8 mouse cellular contexts compared by ENCODE assay signal in genomic region chrX:152643679-152644638, GRCm38 (mm10).
DNase-seq lines count a peak whose midpoint lies in the region; ATAC-seq and TF ChIP-seq lines count a peak whose summit lies in the region.
"Had no signal": no experiment of that assay in that cellular context is flagged by ENCODE, and none has a peak within 500 bp of the region (broad histone marks: within the 10 kb centered on the region; RNA-seq: fewer than 3 reads in every experiment).

No protein-coding gene starts in this region.

- 0 out of 2 replicates have a peak, but pooled peaks cover 2% of the 10 kb centered on the region for H3K4me1 ChIP-seq in forebrain, embryonic 16.5 days (replicated peaks; ENCODE audit: control insufficient read depth, insufficient read depth, low read length)
- no peaks in the 10 kb centered on the region; the same call in 1 of the 2 replicates for H3K4me1 ChIP-seq in lung, adult 2 months (ENCODE audit: control insufficient read depth, insufficient read depth, low read length)

- no peaks in the 10 kb centered on the region for H3K36me3 ChIP-seq in forebrain, embryonic 16.5 days (ENCODE audit: control insufficient read depth, insufficient read depth)

- peak overlapping the region; percentile 68 for H3K27ac ChIP-seq in forebrain, embryonic 16.5 days (ENCODE audit: low read length)
- peak overlapping the region; percentile 86 for H3K27ac ChIP-seq in left cerebral cortex, adult 2 months

- TF ChIP-seq CTCF in brain, embryonic 14.5 days (IDR thresholded peaks at IDR 0.05; ENCODE audit: borderline replicate concordance, extremely low read depth, insufficient read depth, insufficient read length), result no peak
- TF ChIP-seq CTCF in left cerebral cortex, adult 2 months (IDR thresholded peaks at IDR 0.05), result no peak
- TF ChIP-seq CTCF in lung, adult 2 months (IDR thresholded peaks at IDR 0.05; ENCODE audit: insufficient read depth, low read length), result no peak

- peak overlapping the region; percentile 37 for H3K4me3 ChIP-seq in forebrain, embryonic 16.5 days (replicated peaks; ENCODE audit: low read length)
- H3K4me3 ChIP-seq in left cerebral cortex, adult 2 months, result peak overlapping the region; percentile 44
- H3K4me3 ChIP-seq in lung, adult 2 months (replicated peaks; ENCODE audit: extremely low read depth, low read depth, low read length), result no peak overlapping the region

- H3K9ac ChIP-seq in forebrain, embryonic 16.5 days (replicated peaks; ENCODE audit: low read depth, low read length), result peak overlapping the region; percentile 40

- DNase-seq in brain, embryonic 14.5 days (ENCODE audit: low read depth), result peak; percentile 56
- peak; percentile 24 to 32 for DNase-seq in left cerebral cortex, adult 2 months (ENCODE audit: extremely low spot score in 1 of 2, low spot score in 2 of 2)
- DNase-seq in retina, postnatal 1 day, result peak; percentile 39
- DNase-seq in thymus, postnatal 4 days, result no peak
- no peak for DNase-seq in lung, adult 2 months
- no peak for DNase-seq in adrenal gland, adult 2 months
- DNase-seq: lung, adult 18-20 months had no signal

- no peaks in the 10 kb centered on the region for H3K27me3 ChIP-seq in forebrain, embryonic 16.5 days (replicated peaks; ENCODE audit: control insufficient read depth, insufficient read depth, low read length)

- no peaks in the 10 kb centered on the region for H3K9me3 ChIP-seq in forebrain, embryonic 16.5 days (ENCODE audit: control insufficient read depth, low read length)

- ATAC-seq in forebrain, embryonic 16.5 days, result peak; percentile 86

- TF ChIP-seq POLR2A in brain, embryonic 14.5 days (IDR thresholded peaks at IDR 0.05; ENCODE audit: borderline replicate concordance, extremely low read depth, insufficient read depth, insufficient read length, poor library complexity, severe bottlenecking), result no peak
- TF ChIP-seq POLR2A in lung, adult 2 months (IDR thresholded peaks at IDR 0.05; ENCODE audit: borderline replicate concordance, extremely low read depth, low read depth, low read length), result no peak

- intact Hi-C loops in left cerebral cortex, adult 2 months (cut with DNase I), result no loop called here

- peak overlapping the region; percentile 42 for H3K4me2 ChIP-seq in forebrain, embryonic 16.5 days (ENCODE audit: low read length)

- 21% methylated on average over 11 of the region's 11 CpGs for WGBS in forebrain, embryonic 16.5 days
- WGBS in lung, adult 2 months, result 55% methylated on average over 11 of the region's 11 CpGs

Comparison
In these comparisons a context has a peak if more than half of its experiments do, and no peak if none do; other contexts are left out.
1. DNase-seq: peak in brain, embryonic 14.5 days (single experiment), left cerebral cortex, adult 2 months (2 of 2) and retina, postnatal 1 day (single experiment); none in thymus, postnatal 4 days (single experiment), lung, adult 2 months (single experiment) and adrenal gland, adult 2 months (single experiment).